Mouse (Mus musculus): ENCODE results near the gene Atp13a1. TPM values are rescaled to one million over a fixed set of nuclear protein-coding genes. Genes with fewer than 3 reads are reported as not detected.

Atp13a1 gene
- total RNA-seq, 2 experiments from 2014 or later, result 37.1 to 40.1 TPM

DNA sequence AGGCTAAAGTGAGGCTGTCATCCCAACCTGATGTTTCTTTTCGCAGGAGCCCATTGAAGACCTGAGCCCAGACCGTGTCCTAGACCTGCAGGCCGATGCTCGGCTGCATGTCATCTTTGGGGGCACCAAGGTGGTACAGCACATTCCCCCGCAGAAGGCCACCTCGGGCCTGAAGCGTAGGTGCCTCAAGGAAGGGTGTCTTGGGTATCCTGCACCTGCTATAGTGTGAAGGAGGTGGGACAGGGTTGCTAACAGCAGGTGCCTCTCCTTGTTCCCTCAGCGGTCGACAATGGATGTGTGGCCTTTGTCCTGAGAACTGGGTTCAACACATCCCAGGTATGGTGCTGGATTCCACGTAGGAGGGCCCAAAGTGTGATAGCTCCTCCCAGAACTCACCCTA lies 6.7 kb downstream of the Atp13a1 start:
- no peak for DNase-seq (ENCODE audit: low spot score in 2 of 2)
- intact Hi-C loops (cut with DNase I), result no loop called here

DNA sequence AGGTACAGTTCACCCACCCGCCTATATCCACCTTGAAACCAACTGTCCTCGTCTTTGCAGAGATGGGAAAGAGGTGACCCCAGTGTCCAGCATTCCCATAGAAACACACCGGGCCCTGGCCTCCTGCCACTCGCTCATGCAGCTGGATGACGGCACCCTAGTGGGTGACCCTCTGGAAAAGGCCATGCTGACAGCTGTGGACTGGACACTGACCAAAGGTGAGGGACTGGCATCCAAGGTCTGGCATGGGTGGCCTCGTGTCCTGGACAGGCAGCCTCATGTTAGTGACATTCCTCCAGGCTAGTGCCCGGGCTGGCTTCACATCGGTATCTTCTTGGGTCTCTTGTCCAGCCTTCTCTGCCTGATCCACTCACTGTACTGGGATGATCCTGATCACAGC lies 8.3 kb downstream of the Atp13a1 start:
- intact Hi-C loops (cut with DNase I), result no loop called here

GRCm38 (mm10) chr8:69799946-69800345 lies 9.0 kb downstream of the Atp13a1 start:
- DNase-seq (ENCODE audit: low spot score in 2 of 2), result no peak
- intact Hi-C loops (cut with DNase I), result no loop called here

More for the DNA sequence above, 8.3 kb downstream of the Atp13a1 start:
- peak; percentile 3 for DNase-seq (ENCODE audit: low spot score in 2 of 2)

DNA sequence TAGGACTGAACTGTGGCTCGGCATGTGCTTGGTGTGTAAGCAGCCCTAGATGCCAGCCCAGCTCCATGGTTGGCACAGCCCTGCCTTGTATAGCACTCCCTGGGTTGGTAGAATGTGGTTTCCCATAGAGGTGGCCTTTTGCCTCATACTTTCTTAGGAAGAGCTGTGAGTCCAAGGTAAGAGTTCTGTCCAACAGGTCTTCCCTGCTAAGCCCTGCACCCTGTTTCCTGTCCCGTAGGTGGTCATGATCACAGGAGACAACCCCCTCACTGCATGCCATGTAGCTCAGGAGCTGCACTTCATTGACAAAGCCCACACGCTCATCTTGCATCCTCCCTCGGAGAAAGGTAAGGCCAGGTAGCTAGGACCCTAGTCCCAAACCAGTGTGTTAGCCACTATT lies 10.8 kb downstream of the Atp13a1 start:
- DNase-seq (ENCODE audit: low spot score in 2 of 2), result no peak
- intact Hi-C loops (cut with DNase I), result no loop called here

GRCm38 (mm10) chr8:69802216-69802615 lies 11.3 kb downstream of the Atp13a1 start:
- intact Hi-C loops (cut with DNase I), result no loop called here
- DNase-seq (ENCODE audit: low spot score in 2 of 2), result no peak

DNA sequence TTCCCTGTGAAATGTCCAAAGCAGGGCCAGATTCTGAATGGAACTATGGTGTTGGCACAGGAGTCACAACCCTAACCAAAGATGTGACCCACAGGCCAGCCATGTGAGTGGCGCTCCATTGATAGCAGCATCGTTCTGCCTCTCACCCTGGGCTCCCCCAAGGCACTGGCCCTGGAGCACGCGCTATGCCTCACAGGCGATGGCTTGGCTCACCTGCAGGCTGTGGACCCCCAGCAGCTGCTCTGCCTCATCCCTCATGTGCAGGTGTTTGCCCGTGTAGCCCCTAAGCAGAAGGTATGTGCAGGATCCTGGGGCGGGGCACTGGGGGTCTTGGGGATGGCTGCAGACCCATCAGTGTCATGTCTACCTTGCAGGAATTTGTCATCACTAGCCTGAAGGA lies 12.4 kb downstream of the Atp13a1 start:
- no peak for DNase-seq (ENCODE audit: low spot score in 2 of 2)
- intact Hi-C loops (cut with DNase I), result no loop called here

- no peak for DNase-seq (ENCODE audit: low spot score in 2 of 2)
These were observed 13.6 kb downstream of the Atp13a1 start for GRCm38 (mm10) chr8:69804537-69804936.

DNA sequence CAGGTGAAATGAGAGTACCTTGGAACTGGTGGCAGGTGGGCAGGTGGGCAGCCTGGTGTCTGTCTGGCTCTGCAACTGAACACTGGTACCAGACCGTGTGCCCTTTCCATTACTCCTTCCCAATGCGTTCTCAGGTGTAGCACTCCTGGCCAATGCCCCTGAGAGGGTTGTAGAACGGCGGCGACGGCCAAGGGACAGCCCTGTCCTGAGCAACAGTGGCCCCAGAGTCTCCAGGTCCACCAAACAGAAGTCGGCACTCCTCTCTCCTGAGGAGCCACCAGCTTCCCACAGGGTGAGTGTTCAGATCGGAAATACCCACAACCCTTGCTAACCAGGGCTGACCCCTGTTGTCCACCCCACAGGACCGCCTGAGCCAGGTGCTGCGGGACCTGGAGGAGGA lies 14.1 kb downstream of the Atp13a1 start:
- no peak for DNase-seq (ENCODE audit: low spot score in 2 of 2)

More at GRCm38 (mm10) chr8:69804537-69804936, 13.6 kb downstream of the Atp13a1 start:
- intact Hi-C loops (cut with DNase I), result no loop called here

GRCm38 (mm10) chr8:69805491-69805890 lies 14.5 kb downstream of the Atp13a1 start:
- no peak for DNase-seq (ENCODE audit: low spot score in 2 of 2)
- intact Hi-C loops (cut with DNase I), result no loop called here

More for the DNA sequence above, 14.1 kb downstream of the Atp13a1 start:
- intact Hi-C loops (cut with DNase I), result no loop called here

DNA sequence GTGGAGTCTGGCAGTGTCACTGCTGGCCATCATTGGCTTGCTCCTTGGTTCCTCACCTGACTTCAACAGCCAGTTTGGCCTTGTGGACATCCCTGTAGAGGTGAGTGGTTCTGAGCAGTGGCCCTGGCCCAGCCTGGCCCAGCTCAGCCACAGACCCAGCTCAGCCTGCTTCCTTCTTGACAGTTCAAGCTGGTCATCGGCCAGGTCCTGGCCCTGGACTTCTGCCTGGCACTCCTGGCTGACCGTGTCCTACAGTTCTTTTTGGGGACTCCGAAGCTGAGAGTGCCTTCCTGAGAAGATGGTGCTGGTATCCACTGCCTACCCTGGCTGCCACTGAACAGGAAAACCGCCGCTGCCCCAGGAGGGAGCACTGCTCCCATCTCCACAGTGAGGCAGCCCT lies 16.3 kb downstream of the Atp13a1 start:
- intact Hi-C loops (cut with DNase I), result no loop called here
- DNase-seq (ENCODE audit: low spot score in 2 of 2), result no peak

DNA sequence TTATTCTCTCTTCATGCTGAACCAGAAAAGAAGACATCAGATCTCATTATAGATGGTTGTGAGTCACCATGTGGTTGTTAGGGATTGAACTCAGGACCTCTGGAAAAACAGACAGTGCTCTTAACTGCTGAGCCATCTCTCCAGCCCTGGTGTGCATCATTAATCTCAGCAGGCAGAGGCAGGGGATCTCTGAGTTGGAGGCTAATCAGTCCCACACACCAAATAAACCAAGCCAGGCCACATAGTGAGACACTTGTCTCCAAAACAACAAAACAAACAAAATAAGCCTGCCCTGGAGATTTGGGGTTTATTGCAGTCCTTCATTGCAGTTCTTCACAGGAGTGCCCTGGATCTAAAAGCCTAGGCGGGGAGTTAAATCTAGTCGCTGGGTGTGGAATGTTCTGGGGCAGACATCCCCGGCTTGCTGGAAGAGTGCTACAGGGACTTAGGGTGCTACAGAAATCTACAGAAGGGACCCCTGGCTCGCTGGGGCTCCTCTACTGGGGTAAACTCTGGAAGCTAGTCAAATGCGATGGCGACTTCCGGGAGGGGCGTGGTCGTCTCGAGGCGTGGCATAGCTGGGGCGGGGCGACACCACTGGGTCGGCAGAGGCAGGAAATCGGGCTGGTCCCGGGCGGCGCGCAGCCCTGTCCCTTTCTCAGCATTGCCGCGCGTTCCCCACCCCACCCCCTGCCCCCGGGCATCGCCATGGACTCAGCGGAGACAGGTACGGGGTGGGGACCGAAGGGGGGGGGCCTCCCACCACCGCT lies 17.3 kb downstream of the Atp13a1 start, which contains the start of gene Gmip:
Gene Gmip, plus strand, starts transcription at position 586 of the 770 bp plus-strand sequence.
- intact Hi-C loops (cut with DNase I), result no loop called here
- DNase-seq (ENCODE audit: low spot score in 2 of 2), result peak; percentile 51 to 55

DNA sequence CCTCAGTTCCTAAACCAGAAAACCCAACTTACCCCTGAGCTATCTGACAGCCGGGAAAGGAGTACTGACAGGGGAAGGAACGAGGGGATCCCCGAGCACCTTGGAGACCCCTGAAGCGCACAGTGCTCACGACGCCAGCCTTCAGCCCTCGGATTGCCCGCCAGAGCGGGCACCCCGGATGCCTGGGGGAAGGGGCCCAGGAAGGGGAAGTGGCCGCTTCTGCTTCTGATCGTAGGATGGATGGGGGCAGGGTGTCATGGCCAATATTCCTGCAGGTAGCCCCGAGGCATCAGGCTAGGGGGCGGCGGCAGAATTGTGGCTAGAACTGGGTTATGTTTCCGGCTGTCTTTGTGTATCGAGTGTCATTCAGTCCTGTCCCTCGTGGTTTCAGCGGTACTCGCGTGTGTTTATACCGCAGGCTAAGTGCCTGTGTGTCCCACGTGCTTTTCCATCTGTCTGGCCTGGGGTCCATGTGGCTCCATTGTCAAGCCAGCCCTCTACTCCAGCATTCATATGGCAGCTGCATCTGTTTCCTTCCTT lies 18.0 kb downstream of the Atp13a1 start:
- intact Hi-C loops (cut with DNase I), result no loop called here
- DNase-seq (ENCODE audit: low spot score in 2 of 2), result peak; percentile 23 to 29

DNA sequence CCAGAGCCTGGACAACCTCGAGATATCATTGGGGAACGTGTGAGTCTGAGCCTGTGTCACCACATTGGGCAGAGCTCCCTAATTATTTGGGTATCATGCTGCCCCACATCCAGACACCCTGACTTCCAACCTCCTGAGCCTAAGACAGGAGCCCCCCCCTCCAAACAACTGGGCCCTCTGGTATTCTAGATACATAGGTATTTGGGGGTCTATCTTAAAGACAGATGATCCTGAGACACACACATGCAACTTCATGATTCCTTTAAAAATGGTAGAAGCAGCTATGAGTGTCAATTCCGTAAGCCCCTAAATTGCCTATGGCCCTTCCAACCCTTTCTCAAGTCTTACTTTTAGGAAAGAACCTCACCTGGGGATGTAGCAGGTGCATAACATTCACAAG lies 18.9 kb downstream of the Atp13a1 start:
- intact Hi-C loops (cut with DNase I), result no loop called here
- DNase-seq (ENCODE audit: low spot score in 2 of 2), result no peak

GRCm38 (mm10) chr8:69814881-69815280 lies 23.9 kb downstream of the Atp13a1 start:
- intact Hi-C loops (cut with DNase I), result no loop called here
- DNase-seq (ENCODE audit: low spot score in 2 of 2), result no peak

GRCm38 (mm10) chr8:69815396-69815795 lies 24.4 kb downstream of the Atp13a1 start:
- DNase-seq (ENCODE audit: low spot score in 2 of 2), result no peak
- intact Hi-C loops (cut with DNase I), result no loop called here

GRCm38 (mm10) chr8:69820466-69820865 lies 29.5 kb downstream of the Atp13a1 start:
- DNase-seq (ENCODE audit: low spot score in 2 of 2), result no peak
- intact Hi-C loops (cut with DNase I), result no loop called here

DNA sequence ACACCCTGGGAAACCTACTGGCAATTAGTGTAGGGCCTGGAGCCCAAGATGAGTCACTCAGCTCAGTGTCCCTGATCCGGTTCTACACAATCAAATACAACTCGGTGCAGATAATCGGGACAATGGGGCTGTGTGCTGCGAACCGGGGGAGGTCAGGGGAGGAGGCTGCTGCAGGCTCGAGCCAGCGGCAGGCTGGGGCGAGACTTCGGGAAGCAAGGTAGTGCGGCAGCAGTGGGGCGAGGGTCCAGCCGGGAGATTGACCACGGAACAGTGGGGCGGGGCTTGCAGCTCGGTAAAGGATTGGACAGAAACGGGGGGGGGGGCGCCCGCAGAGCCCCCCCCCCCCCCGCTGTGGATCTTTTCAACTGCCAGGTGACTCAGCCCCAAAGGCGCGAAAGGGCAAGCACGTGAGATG lies 31.0 kb downstream of the Atp13a1 start:
- no peak for DNase-seq (ENCODE audit: low spot score in 2 of 2)
- intact Hi-C loops (cut with DNase I), result no loop called here

DNA sequence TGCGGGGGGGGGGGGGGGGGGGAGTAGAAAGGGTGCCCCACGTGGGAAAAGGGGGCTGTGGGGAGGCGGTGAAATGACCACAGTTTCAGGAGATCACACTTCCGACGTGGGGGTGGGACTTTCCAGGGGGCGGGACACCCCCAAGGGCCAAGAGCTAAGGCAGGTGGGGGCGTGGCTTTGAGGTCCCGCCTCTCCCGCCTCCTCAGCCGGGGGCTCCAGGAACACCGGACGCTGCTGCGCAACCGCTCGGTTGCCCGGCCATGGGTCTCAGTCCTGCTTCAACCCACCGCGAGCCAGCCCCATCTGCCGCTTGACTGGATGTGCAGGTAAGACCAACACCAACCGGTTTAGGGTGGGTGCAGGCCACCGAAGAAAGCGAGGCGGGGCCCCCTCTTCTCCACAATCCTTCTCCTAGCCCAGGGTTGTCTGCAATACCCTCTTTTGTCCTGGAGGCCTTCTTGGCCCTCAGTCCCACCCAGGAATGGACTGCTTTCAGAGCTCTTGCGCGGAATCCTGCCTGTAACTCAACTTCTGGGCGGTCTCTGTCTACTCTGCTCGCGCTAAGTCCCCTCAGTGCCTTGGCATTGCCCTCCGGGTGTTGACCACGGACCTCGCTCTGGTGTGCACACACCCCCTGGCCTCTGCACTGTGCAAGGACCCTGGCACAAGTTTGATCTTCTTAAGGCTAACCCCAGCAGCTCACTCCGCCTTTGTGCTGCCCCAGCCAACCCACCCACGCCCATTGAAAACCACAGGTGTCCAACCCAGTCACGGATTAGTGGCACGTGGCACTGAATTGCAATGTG lies 31.6 kb downstream of the Atp13a1 start, which contains the start of gene Lpar2:
Gene Lpar2, plus strand, starts transcription at position 44 of the 806 bp plus-strand sequence.
- intact Hi-C loops (cut with DNase I), result no loop called here
- peak in 1 of 2 experiments; percentile 28 for DNase-seq (ENCODE audit: low spot score in 2 of 2)

DNA sequence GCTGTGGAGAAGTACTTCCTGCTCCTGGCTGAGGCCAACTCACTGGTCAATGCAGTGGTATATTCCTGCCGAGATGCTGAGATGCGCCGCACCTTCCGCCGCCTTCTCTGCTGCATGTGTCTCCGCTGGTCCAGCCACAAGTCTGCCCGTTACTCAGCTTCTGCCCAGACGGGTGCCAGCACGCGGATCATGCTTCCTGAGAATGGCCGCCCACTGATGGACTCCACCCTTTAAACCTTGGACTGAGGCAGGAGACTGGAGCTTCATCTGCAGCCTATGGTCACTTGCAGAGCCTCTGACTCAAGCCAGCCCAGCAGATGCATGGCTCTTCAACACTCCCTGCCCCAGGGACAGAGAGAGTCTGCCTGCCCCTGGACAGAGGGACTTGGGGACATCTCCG lies 35.4 kb downstream of the Atp13a1 start:
- intact Hi-C loops (cut with DNase I), result no loop called here
- no peak for DNase-seq (ENCODE audit: low spot score in 2 of 2)

DNA sequence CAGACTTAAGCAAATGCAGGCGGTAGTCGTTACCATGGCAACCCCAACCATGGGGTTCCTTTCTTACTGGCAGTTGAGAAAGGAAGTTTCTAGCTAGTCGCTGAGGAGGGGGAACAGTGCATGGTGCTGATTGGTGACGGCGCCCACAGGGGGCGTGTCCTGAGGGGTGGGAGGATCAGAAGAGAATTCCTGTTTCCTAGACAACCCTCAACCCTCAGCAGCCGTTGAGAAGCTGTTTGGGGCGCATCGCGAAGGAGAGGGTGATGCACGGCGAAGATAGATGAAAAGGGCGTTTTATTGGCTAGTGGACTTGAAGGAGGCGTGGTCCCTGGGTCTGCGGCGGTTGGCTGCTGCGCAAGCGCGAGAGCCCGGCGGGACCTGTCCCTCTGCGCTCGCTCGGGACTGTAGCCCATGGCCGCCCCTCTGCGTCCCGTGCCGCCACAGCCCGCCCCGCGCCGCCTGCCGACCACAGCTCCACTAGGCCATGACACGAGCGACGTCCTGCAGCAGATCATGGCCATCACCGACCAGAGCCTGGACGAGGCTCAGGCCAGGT lies 41.4 kb downstream of the Atp13a1 start, which contains the start of gene Pbx4:
Gene Pbx4, plus strand, starts transcription at position 194 of the 556 bp plus-strand sequence.
- intact Hi-C loops (cut with DNase I), result no loop called here
- DNase-seq (ENCODE audit: low spot score in 2 of 2), result peak; percentile 92 to 93
